ENCODE assay signal across 22 mouse cellular contexts in the genomic region with DNA sequence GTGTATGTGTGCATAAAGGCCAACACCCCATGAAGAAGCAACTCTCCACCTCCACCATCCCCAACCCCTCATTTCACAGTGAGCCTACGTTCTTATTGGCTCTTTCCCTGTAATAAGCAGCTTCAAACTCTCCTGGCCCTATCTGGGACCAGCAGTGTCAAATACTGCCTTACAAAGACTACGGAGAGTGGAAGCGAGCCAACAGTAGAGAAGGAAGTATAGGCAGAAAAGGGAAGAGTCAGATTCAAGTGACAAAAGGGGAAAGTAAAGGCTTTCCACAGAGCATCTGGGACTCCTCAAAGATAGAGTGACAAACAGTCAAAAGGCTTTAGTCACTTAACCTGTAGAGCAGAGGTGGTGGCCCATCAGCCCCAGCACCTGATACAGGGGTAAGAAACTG. TPM values are rescaled to one million over a fixed set of nuclear protein-coding genes. Genes with fewer than 3 reads are reported as not detected.
DNase-seq lines count a peak whose midpoint lies in the region; ATAC-seq lines count a peak whose summit lies in the region.
"Had no signal": no experiment of that assay in that cellular context is flagged by ENCODE, and none has a peak within 500 bp of the region (broad histone marks: within the 10 kb centered on the region; RNA-seq: fewer than 3 reads in every experiment).

No protein-coding gene starts in this region.

- H3K9ac ChIP-seq in forebrain, embryonic 12.5 days: no peak overlapping the region
- H3K9ac ChIP-seq: heart, embryonic 13.5 days; hindbrain, embryonic 12.5 days had no signal

- peak overlapping the region; percentile 34; the same call in 1 of the 2 replicates for H3K27ac ChIP-seq in brown adipose tissue, adult 24 weeks (replicated peaks; ENCODE audit: low read depth, low read length)
- no peak overlapping the region for H3K27ac ChIP-seq in forebrain, embryonic 12.5 days
- H3K27ac ChIP-seq: embryonic facial prominence, embryonic 10.5 days; gastrocnemius, adult 2 months; heart, adult 2 months; heart, embryonic 13.5 days; hindbrain, embryonic 12.5 days had no signal

- H3K4me3 ChIP-seq in brown adipose tissue, adult 24 weeks (ENCODE audit: insufficient read depth, low read depth, low read length): no peak overlapping the region
- H3K4me3 ChIP-seq in forebrain, embryonic 12.5 days (replicated peaks): no peak overlapping the region
- H3K4me3 ChIP-seq: embryonic facial prominence, embryonic 10.5 days; gastrocnemius, adult 2 months; heart, adult 2 months; heart, embryonic 13.5 days; hindbrain, embryonic 12.5 days had no signal

- H3K27me3 ChIP-seq in forebrain, embryonic 12.5 days: no peaks in the 10 kb centered on the region
- H3K27me3 ChIP-seq: CH12.LX; heart, embryonic 13.5 days; hindbrain, embryonic 12.5 days had no signal

- ATAC-seq in forebrain, embryonic 12.5 days (ENCODE audit: low FRiP score): no peak
- ATAC-seq: forebrain, embryonic 14.5 days; hindbrain, embryonic 16.5 days; inflammation-experienced regulatory T-cells, adult 6 months had no signal

- WGBS in forebrain, embryonic 12.5 days: 93% methylated on average over 3 of the region's 3 CpGs

- peaks cover 80% of the 10 kb centered on the region for H3K36me3 ChIP-seq in forebrain, embryonic 12.5 days (replicated peaks)

- no peaks in the 10 kb centered on the region for H3K4me1 ChIP-seq in brown adipose tissue, adult 24 weeks (ENCODE audit: control insufficient read depth, insufficient read depth, insufficient read length, low read length)
- no peaks in the 10 kb centered on the region for H3K4me1 ChIP-seq in forebrain, embryonic 12.5 days
- H3K4me1 ChIP-seq: embryonic facial prominence, embryonic 10.5 days; hindbrain, embryonic 12.5 days had no signal

- no peak overlapping the region for H3K4me2 ChIP-seq in forebrain, embryonic 12.5 days
- H3K4me2 ChIP-seq: heart, embryonic 13.5 days; hindbrain, embryonic 12.5 days had no signal

- H3K9me3 ChIP-seq in forebrain, embryonic 12.5 days: no peaks in the 10 kb centered on the region
- H3K9me3 ChIP-seq: embryonic facial prominence, embryonic 10.5 days; heart, embryonic 13.5 days; hindbrain, embryonic 12.5 days had no signal

- peak; percentile 23 for DNase-seq in layer of hippocampus, adult 11-12 months (ENCODE audit: low spot score)
- no peak for DNase-seq in layer of hippocampus, postnatal 25 days (ENCODE audit: extremely low spot score in 1 of 2, low spot score in 1 of 2)
- peak; percentile 26 for DNase-seq in lung, postnatal 36 days
- no peak for DNase-seq in lung, adult 18-20 months
- no peak for DNase-seq in cerebellum, adult 9-10 months
- DNase-seq: adrenal gland, adult 8-10 months; adrenal gland, postnatal 36 days; cerebellum, adult 18-20 months; cerebellum, postnatal 10 days; gastrocnemius, adult 2 months; gastrocnemius, postnatal 25 days; heart, adult 2 months; heart, postnatal 4 days had no signal

RNA-seq across cellular contexts. Expression of gene Nde1, which starts 50.3 kb away (rescaled TPM):
- total RNA-seq in layer of hippocampus, postnatal 25 days (2021): 10 to 100 TPM; 28.4 to 30.9 TPM
- 14.3 and 16.5 TPM in 2 replicates for polyA plus RNA-seq in brown adipose tissue, adult 24 weeks (2012; ENCODE audit: insufficient read depth, insufficient read length, missing spikeins)
- 161 and 162 TPM in 2 replicates for polyA plus RNA-seq in forebrain, embryonic 12.5 days (2016; fragmentation: Nextera tagmentation; extraction: Ambion mirVana)

RNA-seq across cellular contexts. Expression of gene Marf1, which starts 50.4 kb away (rescaled TPM):
- 100 to 1,000 TPM; 112 to 117 TPM for total RNA-seq in layer of hippocampus, postnatal 25 days (2021)
- polyA plus RNA-seq in brown adipose tissue, adult 24 weeks (2012; ENCODE audit: insufficient read depth, insufficient read length, missing spikeins): 12.3 and 14.0 TPM in 2 replicates
- polyA plus RNA-seq in forebrain, embryonic 12.5 days (2016; fragmentation: Nextera tagmentation; extraction: Ambion mirVana): 15.3 and 15.5 TPM in 2 replicates

Comparison
In these comparisons a context has a peak if more than half of its experiments do, and no peak if none do; other contexts are left out.
1. DNase-seq: peak in layer of hippocampus, adult 11-12 months (single experiment) and lung, postnatal 36 days (single experiment); none in layer of hippocampus, postnatal 25 days (0 of 2), lung, adult 18-20 months (0 of 2) and cerebellum, adult 9-10 months (single experiment).